Mouse (Mus musculus) cerebellum, adult 2 months (tissue): ENCODE data around the gene Ldlrad3.

ENCODE experiments used
- CTCF ChIP-seq: fragments of 200-500 bp; IDR thresholded peaks from 2 replicates; pipeline ENCODE4 v1.5.1; 2011; ENCODE audit warnings: low read depth, mild to moderate bottlenecking, control low read depth, low read length, moderate library complexity, borderline replicate concordance; ENCODE audit not compliant: insufficient read depth
- POLR2A ChIP-seq: fragments of 200-500 bp; IDR thresholded peaks from 2 replicates; pipeline ENCODE4 v1.6.1; 2011; ENCODE audit warnings: low read length, control low read depth, borderline replicate concordance; ENCODE audit not compliant: insufficient read depth

DNA sequence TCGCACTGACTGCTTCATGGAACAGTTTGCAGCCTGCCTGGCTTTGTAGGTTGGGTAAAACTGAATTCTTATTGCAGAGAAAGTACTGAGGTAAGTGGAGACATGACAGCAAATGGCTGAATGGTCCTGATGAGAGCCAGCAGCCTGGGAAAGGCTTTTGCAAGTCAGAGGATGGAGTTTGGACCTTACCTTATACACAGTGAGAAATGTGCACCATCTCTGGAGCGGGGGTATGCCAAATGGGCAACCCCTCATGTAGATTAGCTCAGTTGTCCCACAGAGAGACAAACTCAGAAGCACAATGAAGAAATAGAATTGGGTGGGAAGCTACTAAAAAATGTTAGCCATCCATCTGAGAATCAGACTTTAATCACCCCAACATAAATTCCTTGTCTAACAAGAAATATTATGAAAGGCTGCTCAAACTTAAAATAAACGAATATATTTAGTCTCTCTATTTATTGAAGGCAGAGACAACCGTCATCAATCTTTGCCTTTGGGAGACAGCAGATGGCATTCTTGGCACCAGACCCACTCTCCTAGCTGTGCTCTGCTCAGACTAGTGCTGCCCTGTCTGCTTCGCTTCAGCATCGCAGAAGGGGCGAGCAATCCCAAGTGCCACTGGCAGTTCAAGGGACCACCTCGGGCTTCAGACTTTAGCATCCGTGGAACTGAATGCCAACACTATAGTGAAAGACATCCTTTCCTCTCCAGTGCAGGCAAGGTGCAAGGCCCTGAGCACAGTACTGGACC lies 51.5 kb downstream of the Ldlrad3 start:
- TF ChIP-seq POLR2A (no peak), CTCF (no peak)
